Mouse (Mus musculus) limb, embryonic 12.5 days (tissue): ENCODE data around the gene Ereg. TPM values are rescaled to one million over a fixed set of nuclear protein-coding genes. Genes with fewer than 3 reads are reported as not detected.

Experiments
- polyA plus RNA-seq: library from polyadenylated mRNA; unstranded; fragments of >200 nt; fragmentation: Nextera tagmentation; extraction: Ambion mirVana; gene quantifications from 2 replicates; pipeline ENCODE4 v1.2.1, GENCODE M21; 2016

Gene Ereg
- polyA plus RNA-seq, 1 experiment from 2014 or later = not detected

Other genes with a start within 250 kb of the Ereg start
- 0.31 and 0.49 TPM in 2 replicates for gene Cxcl1, start 183.4 kb upstream of the Ereg start, polyA plus RNA-seq
- gene Cxcl2, start 170.8 kb upstream of the Ereg start, polyA plus RNA-seq = 0.22 TPM in 1 of 2 replicates, not detected in the other
- 72.9 and 78.5 TPM in 2 replicates for gene Mthfd2l, start 143.5 kb upstream of the Ereg start, polyA plus RNA-seq
- 0.15 and 0.31 TPM in 2 replicates for gene Epgn, start 47.2 kb upstream of the Ereg start, polyA plus RNA-seq
- gene Areg, start 65.0 kb downstream of the Ereg start, polyA plus RNA-seq = 0.16 TPM in 1 of 2 replicates, not detected in the other